Mouse (Mus musculus) spleen, postnatal 14 days (tissue): ENCODE results near the gene Sec16a.
"Not testable (repeated sequence)": the region's sequence is repeated elsewhere in the genome, so short reads cannot be mapped to it uniquely, and the experiment has no call there.

Experiments
- DNase-seq, 2 experiments: peaks; one replicate each; pipeline ENCODE4 v3.0.0; 2021 to 2022; ENCODE audit warnings: low spot score in 2 of 2

The Sec16a gene

DNA sequence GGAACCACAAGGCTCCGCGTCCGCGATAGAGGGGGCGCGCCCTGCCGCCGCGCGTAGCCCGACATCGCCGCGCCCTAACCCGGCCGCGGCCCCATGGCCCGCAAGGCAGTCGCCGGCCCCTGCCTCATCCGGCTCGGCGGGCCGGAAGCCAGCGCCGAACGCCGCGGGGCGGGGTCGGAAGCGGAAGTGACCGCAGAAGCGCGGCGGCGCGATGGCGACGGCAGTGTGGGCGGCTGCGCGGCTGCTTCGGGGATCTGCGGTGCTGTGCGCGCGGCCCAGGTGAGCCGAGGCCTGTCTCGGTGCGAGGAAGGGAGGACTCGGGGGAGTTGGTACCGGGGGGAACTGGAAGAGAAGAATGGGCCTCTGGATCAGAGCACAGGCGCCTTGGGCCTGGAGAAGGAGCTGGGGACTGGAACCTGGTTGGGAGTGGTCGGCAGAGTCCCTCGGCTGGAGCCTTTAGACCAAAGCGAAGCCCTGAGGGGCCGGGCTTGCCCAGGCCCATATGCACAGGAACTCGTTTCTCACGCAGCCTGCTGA lies 55.8 kb downstream of the Sec16a start, which contains the start of the genes Entr1 and Pmpca:
Gene Entr1, minus strand, starts transcription at position 163 of the 537 bp plus-strand sequence.
Gene Pmpca, plus strand, starts transcription at position 186 of the 537 bp plus-strand sequence.
- DNase-seq: peak; percentile 70 to 81

- DNase-seq: no peak
Observed at GRCm38 (mm10) chr2:26388682-26389153, 56.3 kb downstream of the Sec16a start.

GRCm38 (mm10) chr2:26387713-26388112 lies 57.3 kb downstream of the Sec16a start:
- DNase-seq: no peak

DNA sequence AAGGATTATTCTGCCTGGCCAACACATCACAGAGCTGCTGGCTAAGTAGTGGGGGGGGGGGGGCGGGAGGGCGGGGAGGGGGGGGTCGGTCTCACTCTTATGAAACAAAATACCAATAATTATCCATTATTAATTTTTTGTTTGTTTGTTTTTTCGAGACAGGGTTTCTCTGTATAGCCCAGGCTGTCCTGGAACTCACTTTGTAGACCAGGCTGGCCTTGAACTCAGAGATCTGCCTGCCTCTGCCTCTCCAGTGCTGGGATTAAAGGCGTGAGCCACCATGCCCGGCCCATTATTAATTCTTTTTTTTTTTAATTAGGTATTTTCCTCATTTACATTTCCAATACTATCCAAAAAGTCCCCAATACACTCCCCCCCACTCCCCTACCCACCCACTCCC lies 64.1 kb downstream of the Sec16a start:
- DNase-seq: not testable (repeated sequence)

DNA sequence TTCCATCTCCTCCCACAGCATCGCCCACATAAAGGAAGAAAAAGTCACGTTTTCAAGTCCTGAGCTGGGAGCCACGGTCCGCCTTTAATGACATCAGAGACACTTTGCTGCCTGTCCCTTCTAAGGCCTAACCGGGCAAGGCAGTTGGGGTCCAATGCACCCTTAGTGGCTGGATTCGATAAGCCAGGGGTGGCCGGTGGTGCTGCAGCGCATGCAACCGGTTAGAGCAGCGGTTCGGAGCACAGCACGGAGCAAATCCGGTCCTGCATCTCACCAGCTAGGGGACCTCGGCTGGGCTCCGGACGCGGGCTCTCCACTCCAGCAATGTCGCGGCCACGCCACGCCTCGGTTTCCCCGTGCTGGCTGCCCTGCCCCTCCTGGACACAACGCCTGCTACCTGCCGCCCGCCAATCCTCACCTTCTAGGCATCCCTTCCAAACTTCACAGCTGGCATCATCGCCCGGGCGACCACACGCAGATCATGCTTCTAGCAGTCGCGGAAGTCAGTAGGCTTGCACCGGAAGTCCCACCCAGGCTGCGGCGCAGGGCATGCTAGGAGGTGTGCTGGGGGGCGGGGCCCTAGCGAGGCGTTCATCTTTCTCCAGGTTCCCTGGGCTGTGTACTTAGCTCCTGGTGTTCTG lies 64.8 kb downstream of the Sec16a start, which contains the start of gene Snapc4:
Gene Snapc4, minus strand, starts transcription at position 523 of the 641 bp plus-strand sequence.
- peak; percentile 59 to 73 for DNase-seq

GRCm38 (mm10) chr2:26372396-26372795 lies 72.6 kb downstream of the Sec16a start:
- no peak for DNase-seq

GRCm38 (mm10) chr2:26368572-26368971 lies 76.4 kb downstream of the Sec16a start:
- DNase-seq: no peak

- no peak for DNase-seq
Observed at GRCm38 (mm10) chr2:26367911-26368310, 77.1 kb downstream of the Sec16a start.

GRCm38 (mm10) chr2:26364738-26365465 lies 80.1 kb downstream of the Sec16a start:
- no peak for DNase-seq

GRCm38 (mm10) chr2:26363481-26363880 lies 81.5 kb downstream of the Sec16a start:
- DNase-seq: no peak

- DNase-seq: no peak
Observed at GRCm38 (mm10) chr2:26362991-26363390, 82.0 kb downstream of the Sec16a start.

- no peak for DNase-seq
Observed at GRCm38 (mm10) chr2:26360772-26361171, 84.2 kb downstream of the Sec16a start, which contains the start of gene Card9. Card9 (minus strand) TSS chr2:26360918.

DNA sequence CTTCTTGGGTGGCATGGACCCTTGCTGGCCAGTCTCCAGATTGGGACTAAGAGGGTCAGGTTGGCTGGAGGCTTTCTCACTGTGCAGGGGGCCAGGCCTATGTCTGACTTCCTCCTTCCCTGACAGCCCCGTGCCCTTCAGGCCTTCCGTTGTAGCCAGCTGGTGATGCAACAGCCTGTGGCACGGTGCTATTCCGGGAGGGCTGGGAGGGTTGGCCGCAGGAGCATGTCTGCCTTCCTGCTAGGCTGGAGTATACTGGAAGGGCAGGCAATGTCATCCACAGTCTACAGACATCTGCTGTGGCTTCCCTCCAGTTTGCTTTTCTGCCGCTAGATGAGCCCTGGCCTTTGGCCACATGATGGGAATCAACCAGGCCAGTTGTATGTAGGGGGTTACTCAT lies 85.0 kb downstream of the Sec16a start:
- no peak for DNase-seq
